Mouse (Mus musculus) testis, adult 2 months (tissue): Measurements from ENCODE around the gene Top2a. TPM values are rescaled to one million over a fixed set of nuclear protein-coding genes. Genes with fewer than 3 reads are reported as not detected.

Experiments
- H3K27ac ChIP-seq: fragments of 200-500 bp; 2 replicates; pipeline ENCODE4 v1.5.1; 2012; ENCODE audit warnings: low read depth, low read length; ENCODE audit not compliant: control insufficient read depth, insufficient read depth
- H3K27me3 ChIP-seq: fragments of 200-500 bp; 2 replicates; pipeline ENCODE4 v1.6.1; 2012; ENCODE audit warnings: mild to moderate bottlenecking, low read length, moderate library complexity; ENCODE audit not compliant: control insufficient read depth, insufficient read depth
- H3K36me3 ChIP-seq: fragments of 200-500 bp; 2 replicates; pipeline ENCODE4 v1.6.1; 2012; ENCODE audit warnings: mild to moderate bottlenecking, low read length; ENCODE audit not compliant: control insufficient read depth, insufficient read depth
- H3K4me1 ChIP-seq: fragments of 200-500 bp; 2 replicates; pipeline ENCODE4 v1.6.1; 2012; ENCODE audit warnings: low read length; ENCODE audit not compliant: control insufficient read depth, insufficient read depth
- H3K4me3 ChIP-seq: fragments of 200-500 bp; 2 replicates; pipeline ENCODE4 v1.5.1; 2012; ENCODE audit warnings: low read depth, mild to moderate bottlenecking, low read length, moderate library complexity, mixed read lengths; ENCODE audit not compliant: control insufficient read depth
- CTCF ChIP-seq: fragments of 200-500 bp; IDR thresholded peaks from 2 replicates; pipeline ENCODE4 v1.5.1; 2012; ENCODE audit warnings: low read depth, mild to moderate bottlenecking, inconsistent platforms, low read length, moderate library complexity; ENCODE audit not compliant: control insufficient read depth, insufficient read depth, insufficient replicate concordance
- POLR2A ChIP-seq: fragments of 200-500 bp; IDR thresholded peaks from 2 replicates; pipeline ENCODE4 v1.6.1; 2012; ENCODE audit warnings: low read depth, mild to moderate bottlenecking, inconsistent platforms, low read length, moderate library complexity; ENCODE audit not compliant: control insufficient read depth
- polyA plus RNA-seq: library from polyadenylated mRNA; depleted of rRNA; stranded (reverse); fragments of >200 nt; gene quantifications from 2 replicates; pipeline ENCODE4 v1.2.3, GENCODE M21; 2012; rRNA removed

Gene Top2a
- polyA plus RNA-seq, 1 experiment, result 19.4 TPM

GRCm38 (mm10) chr11:98950484-98950883, 73.5 kb downstream of the Top2a start:
- no peak overlapping the region for H3K27ac ChIP-seq

GRCm38 (mm10) chr11:98949958-98950460, 74.0 kb downstream of the Top2a start:
- Histone ChIP-seq H3K36me3 (no peaks in the 10 kb centered on the region), H3K27ac (no peak overlapping the region), H3K4me3 (no peak overlapping the region), H3K4me1 (peaks cover 35% of the 10 kb centered on the region), H3K27me3 (no peaks in the 10 kb centered on the region)
- no peak for TF ChIP-seq CTCF
- TF ChIP-seq POLR2A, result no peak

More at GRCm38 (mm10) chr11:98950484-98950883, 73.5 kb downstream of the Top2a start:
- Histone ChIP-seq H3K4me1 (peaks cover 38% of the 10 kb centered on the region), H3K36me3 (no peaks in the 10 kb centered on the region), H3K27me3 (no peaks in the 10 kb centered on the region), H3K4me3 (no peak overlapping the region)
- no peak for TF ChIP-seq POLR2A
- TF ChIP-seq CTCF, result no peak

- peaks cover 39% of the 10 kb centered on the region for H3K4me1 ChIP-seq
- no peak overlapping the region for H3K4me3 ChIP-seq
- H3K27ac ChIP-seq, result no peak overlapping the region
- TF ChIP-seq POLR2A (no peak), CTCF (no peak)
- H3K36me3 ChIP-seq, result no peaks in the 10 kb centered on the region
- no peaks in the 10 kb centered on the region for H3K27me3 ChIP-seq
Measured at GRCm38 (mm10) chr11:98949242-98949957, 74.6 kb downstream of the Top2a start.

- no peak for TF ChIP-seq POLR2A
- no peak for TF ChIP-seq CTCF
- no peaks in the 10 kb centered on the region for H3K27me3 ChIP-seq
- H3K4me3 ChIP-seq, result no peak overlapping the region
- no peaks in the 10 kb centered on the region for H3K36me3 ChIP-seq
- no peak overlapping the region for H3K27ac ChIP-seq
- H3K4me1 ChIP-seq, result peaks cover 46% of the 10 kb centered on the region
Measured at GRCm38 (mm10) chr11:98947969-98948569, 75.9 kb downstream of the Top2a start.

GRCm38 (mm10) chr11:98945605-98945977, 78.4 kb downstream of the Top2a start:
- H3K4me3 ChIP-seq, result no peak overlapping the region
- no peaks in the 10 kb centered on the region for H3K36me3 ChIP-seq
- peaks cover 56% of the 10 kb centered on the region for H3K4me1 ChIP-seq
- TF ChIP-seq CTCF (no peak), POLR2A (no peak)
- no peaks in the 10 kb centered on the region for H3K27me3 ChIP-seq
- peak overlapping the region; percentile 45; the same call in 1 of the 2 replicates for H3K27ac ChIP-seq

- TF ChIP-seq POLR2A, result no peak
- TF ChIP-seq CTCF, result no peak
- Histone ChIP-seq H3K4me1 (peaks cover 57% of the 10 kb centered on the region), H3K27ac (no peak overlapping the region), H3K4me3 (no peak overlapping the region), H3K36me3 (no peaks in the 10 kb centered on the region), H3K27me3 (no peaks in the 10 kb centered on the region)
Measured at GRCm38 (mm10) chr11:98944897-98945604, 78.9 kb downstream of the Top2a start.

- TF ChIP-seq CTCF, result no peak
- TF ChIP-seq POLR2A, result no peak
- Histone ChIP-seq H3K27ac (peak overlapping the region; percentile 3; the same call in 1 of the 2 replicates), H3K27me3 (no peaks in the 10 kb centered on the region), H3K4me1 (peaks cover 59% of the 10 kb centered on the region), H3K4me3 (peak overlapping the region; percentile 88), H3K36me3 (no peaks in the 10 kb centered on the region)
Measured at GRCm38 (mm10) chr11:98943741-98944461, 80.1 kb downstream of the Top2a start.

Other genes with a start within 250 kb of the Top2a start
- 34.7 and 38.6 TPM in 2 replicates for gene Nr1d1, start 248.9 kb downstream of the Top2a start, polyA plus RNA-seq
- gene Msl1, start 228.7 kb downstream of the Top2a start, polyA plus RNA-seq, result 138 and 143 TPM in 2 replicates
- 22.0 and 24.9 TPM in 2 replicates for gene Casc3, start 219.3 kb downstream of the Top2a start, polyA plus RNA-seq
- 2.2 and 2.7 TPM in 2 replicates for gene Rapgefl1, start 187.4 kb downstream of the Top2a start, polyA plus RNA-seq
- 4.3 and 6.4 TPM in 2 replicates for gene Wipf2, start 160.6 kb downstream of the Top2a start, polyA plus RNA-seq
- gene Cdc6, start 116.4 kb downstream of the Top2a start, polyA plus RNA-seq, result 2.5 and 2.9 TPM in 2 replicates
- gene Rara, start 96.4 kb downstream of the Top2a start, polyA plus RNA-seq, result 18.7 and 20.1 TPM in 2 replicates
- 13.6 and 23.8 TPM in 2 replicates for gene Gjd3, start 41.2 kb downstream of the Top2a start, polyA plus RNA-seq
- gene Igfbp4, start 17.1 kb upstream of the Top2a start, polyA plus RNA-seq, result 19.0 and 21.4 TPM in 2 replicates
- 2.0 and 3.3 TPM in 2 replicates for gene Tns4, start 65.1 kb upstream of the Top2a start, polyA plus RNA-seq
- 0.76 and 2.0 TPM in 2 replicates for gene Ccr7, start 130.9 kb upstream of the Top2a start, polyA plus RNA-seq
- 18.5 and 18.8 TPM in 2 replicates for gene Smarce1, start 206.8 kb upstream of the Top2a start, polyA plus RNA-seq
- 0.12 TPM in 1 of 2 replicates, not detected in the other for gene Krt222, start 219.9 kb upstream of the Top2a start, polyA plus RNA-seq